Mouse (Mus musculus): ENCODE measurements at regions not wholly inside any gene's neighbourhood (a gene's known extent, or its start where the extent isn't known, plus 50 kb on each side); places are given as distances from the start of the nearest gene placed in this dataset.
"Not testable (repeated sequence)": the region's sequence is repeated elsewhere in the genome, so short reads cannot be mapped to it uniquely, and the experiment has no call there.

GRCm38 (mm10) chr14:53729149-53729548 is 524.8 kb downstream of the Dad1 start:
- 63% methylated on average over 1 of the region's 1 CpGs for WGBS
- H3K27me3 ChIP-seq; H3K4me1 ChIP-seq; H3K9ac ChIP-seq; H3K27ac ChIP-seq; ATAC-seq (ENCODE audit: low FRiP score, low read depth); H3K36me3 ChIP-seq; H3K4me3 ChIP-seq; H3K9me3 ChIP-seq; H3K4me2 ChIP-seq (replicated peaks): not testable (repeated sequence)

DNA sequence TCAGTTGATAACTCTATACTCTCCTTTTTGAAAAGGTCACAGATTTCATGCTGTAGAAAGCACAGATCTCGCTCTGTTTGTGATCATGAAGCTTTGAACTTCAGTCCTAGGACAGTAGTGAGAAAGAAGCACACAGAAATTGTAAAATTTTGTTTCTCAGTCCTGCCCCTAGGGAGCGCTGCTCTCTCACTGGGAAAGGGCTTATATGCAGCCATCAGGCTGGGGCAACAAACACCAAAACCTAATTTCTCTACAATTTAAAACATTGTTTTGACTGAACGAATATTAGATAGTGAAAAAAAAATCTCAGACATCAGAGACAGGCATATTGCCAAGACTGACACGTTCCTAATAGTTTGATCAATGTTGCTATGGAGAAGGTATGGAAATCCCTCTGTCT is 527.0 kb downstream of the Dad1 start:
- H3K4me3 ChIP-seq; H3K4me2 ChIP-seq (replicated peaks); H3K4me1 ChIP-seq; H3K27me3 ChIP-seq; H3K27ac ChIP-seq; ATAC-seq (ENCODE audit: low FRiP score, low read depth); H3K36me3 ChIP-seq; H3K9ac ChIP-seq; H3K9me3 ChIP-seq: not testable (repeated sequence)
- WGBS: 59% methylated on average over 2 of the region's 4 CpGs

GRCm38 (mm10) chr14:53723611-53724010 is 530.3 kb downstream of the Dad1 start:
- not testable (repeated sequence) for H3K4me3 ChIP-seq; H3K9me3 ChIP-seq; H3K27ac ChIP-seq; ATAC-seq (ENCODE audit: low FRiP score, low read depth); H3K4me1 ChIP-seq; H3K4me2 ChIP-seq (replicated peaks); H3K36me3 ChIP-seq; H3K27me3 ChIP-seq; H3K9ac ChIP-seq

DNA sequence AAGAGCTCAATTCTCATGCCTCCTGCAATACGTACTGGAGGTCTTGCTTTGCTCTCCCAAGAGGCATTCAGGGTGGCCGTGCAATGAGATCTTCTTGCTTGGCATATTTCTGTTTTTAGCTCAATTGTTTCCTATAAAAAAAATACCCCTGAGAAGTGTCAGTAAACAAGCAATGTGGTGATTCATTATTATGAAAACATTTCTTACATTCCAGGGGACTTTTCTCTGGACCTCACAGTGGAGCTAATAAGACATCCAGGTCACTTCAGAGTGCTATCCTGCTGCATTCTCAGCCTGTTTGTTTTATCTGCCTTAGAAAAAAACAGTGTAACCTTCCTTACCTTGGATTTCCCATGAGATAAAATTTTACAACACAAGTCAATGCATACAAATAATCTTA is 532.0 kb downstream of the Dad1 start:
- not testable (repeated sequence) for H3K9me3 ChIP-seq; H3K4me3 ChIP-seq; H3K27me3 ChIP-seq; H3K9ac ChIP-seq; H3K27ac ChIP-seq; H3K36me3 ChIP-seq; H3K4me2 ChIP-seq (replicated peaks); H3K4me1 ChIP-seq; ATAC-seq (ENCODE audit: low FRiP score, low read depth)
- 66% methylated on average over 2 of the region's 2 CpGs for whole genome bisulfite sequencing

GRCm38 (mm10) chr14:53709627-53710026 is 544.3 kb downstream of the Dad1 start:
- H3K27me3 ChIP-seq; H3K9me3 ChIP-seq; H3K9ac ChIP-seq; H3K4me1 ChIP-seq; H3K27ac ChIP-seq; H3K4me2 ChIP-seq (replicated peaks); H3K4me3 ChIP-seq; H3K36me3 ChIP-seq; ATAC-seq (ENCODE audit: low FRiP score, low read depth): not testable (repeated sequence)
- WGBS: 10% methylated on average over 3 of the region's 3 CpGs

- H3K9ac ChIP-seq; H3K4me2 ChIP-seq (replicated peaks); H3K36me3 ChIP-seq; ATAC-seq (ENCODE audit: low FRiP score, low read depth); H3K4me3 ChIP-seq; H3K4me1 ChIP-seq; H3K9me3 ChIP-seq; H3K27me3 ChIP-seq; H3K27ac ChIP-seq: not testable (repeated sequence)
- 74% methylated on average over 5 of the region's 5 CpGs for WGBS
These were observed 549.6 kb downstream of the Dad1 start for GRCm38 (mm10) chr14:53704351-53704750.

DNA sequence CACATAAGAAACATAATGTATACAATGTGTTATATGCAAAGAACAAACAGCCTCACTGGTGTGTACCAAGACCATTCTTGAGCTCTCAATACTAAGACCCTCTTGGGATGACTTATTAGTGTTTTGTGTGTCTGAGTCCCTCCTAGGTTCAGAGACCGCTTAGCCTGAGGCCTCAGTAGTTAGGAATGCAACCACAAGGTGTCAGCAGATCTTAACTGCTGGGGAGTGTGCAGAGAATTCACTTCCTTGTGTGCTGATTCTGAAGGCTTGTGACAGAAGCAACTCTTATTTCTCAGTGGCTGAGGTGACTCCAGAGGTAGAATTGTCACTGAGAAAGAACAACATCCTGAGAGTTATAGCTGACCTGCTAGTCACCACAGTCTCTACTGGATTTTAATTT is 550.3 kb downstream of the Dad1 start:
- not testable (repeated sequence) for H3K4me1 ChIP-seq; H3K4me3 ChIP-seq; ATAC-seq (ENCODE audit: low FRiP score, low read depth); H3K9ac ChIP-seq; H3K9me3 ChIP-seq; H3K36me3 ChIP-seq; H3K27me3 ChIP-seq; H3K27ac ChIP-seq; H3K4me2 ChIP-seq (replicated peaks)
- 20% methylated on average over 1 of the region's 1 CpGs for WGBS

- H3K4me3 ChIP-seq; H3K4me1 ChIP-seq; H3K9ac ChIP-seq; ATAC-seq (ENCODE audit: low FRiP score, low read depth); H3K9me3 ChIP-seq; H3K27ac ChIP-seq; H3K36me3 ChIP-seq; H3K27me3 ChIP-seq; H3K4me2 ChIP-seq (replicated peaks): not testable (repeated sequence)
- 72% methylated on average over 4 of the region's 4 CpGs for WGBS
These were observed 569.8 kb downstream of the Dad1 start for GRCm38 (mm10) chr14:53684100-53684499.

GRCm38 (mm10) chr14:53683361-53684015 is 570.4 kb downstream of the Dad1 start:
- not testable (repeated sequence) for H3K9me3 ChIP-seq; ATAC-seq (ENCODE audit: low FRiP score, low read depth); H3K4me1 ChIP-seq; H3K27me3 ChIP-seq; H3K4me3 ChIP-seq; H3K36me3 ChIP-seq; H3K4me2 ChIP-seq (replicated peaks); H3K9ac ChIP-seq; H3K27ac ChIP-seq
- 63% methylated on average over 9 of the region's 9 CpGs for WGBS

GRCm38 (mm10) chr14:53682679-53683078 is 571.2 kb downstream of the Dad1 start:
- not testable (repeated sequence) for H3K9me3 ChIP-seq; H3K9ac ChIP-seq; H3K4me1 ChIP-seq; H3K27ac ChIP-seq; H3K36me3 ChIP-seq; H3K4me2 ChIP-seq (replicated peaks); H3K27me3 ChIP-seq; H3K4me3 ChIP-seq; ATAC-seq (ENCODE audit: low FRiP score, low read depth)
- WGBS: 94% methylated on average over 1 of the region's 1 CpGs

DNA sequence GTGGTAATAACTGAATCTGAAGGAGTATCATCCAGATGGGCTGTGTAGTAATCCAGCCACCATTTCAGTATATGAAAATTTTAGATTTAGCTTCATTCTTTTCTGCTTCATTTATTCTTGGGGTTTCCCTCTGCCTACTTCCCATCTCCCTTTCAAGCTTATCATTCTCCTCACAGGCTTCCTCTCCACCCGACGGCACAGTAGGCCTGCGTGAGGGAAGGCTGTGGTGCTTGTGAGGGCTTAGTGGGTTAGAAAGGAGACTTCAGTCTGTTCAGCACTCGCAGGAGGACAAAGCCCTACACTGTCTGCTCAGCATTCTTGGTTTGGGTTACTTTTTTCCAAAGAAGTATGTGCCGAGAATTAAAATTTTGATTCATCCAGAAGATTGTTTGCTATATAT is 572.6 kb downstream of the Dad1 start:
- H3K9ac ChIP-seq; H3K36me3 ChIP-seq; H3K27ac ChIP-seq; H3K4me2 ChIP-seq (replicated peaks); H3K9me3 ChIP-seq; H3K4me1 ChIP-seq; H3K4me3 ChIP-seq; H3K27me3 ChIP-seq; ATAC-seq (ENCODE audit: low FRiP score, low read depth): not testable (repeated sequence)
- 83% methylated on average over 5 of the region's 5 CpGs for WGBS

GRCm38 (mm10) chr14:53665681-53666080 is 588.2 kb downstream of the Dad1 start:
- H3K4me3 ChIP-seq; ATAC-seq (ENCODE audit: low FRiP score, low read depth): not testable (repeated sequence)
- WGBS: 26% methylated on average over 2 of the region's 2 CpGs

GRCm38 (mm10) chr14:53662700-53663355 is 591.1 kb downstream of the Dad1 start:
- H3K27me3 ChIP-seq; H3K36me3 ChIP-seq; H3K4me1 ChIP-seq; ATAC-seq (ENCODE audit: low FRiP score, low read depth); H3K9ac ChIP-seq; H3K4me2 ChIP-seq (replicated peaks); H3K4me3 ChIP-seq; H3K9me3 ChIP-seq; H3K27ac ChIP-seq: not testable (repeated sequence)
- WGBS: 86% methylated on average over 9 of the region's 9 CpGs

More at GRCm38 (mm10) chr14:53665681-53666080, 588.2 kb downstream of the Dad1 start:
- H3K27ac ChIP-seq; H3K4me2 ChIP-seq (replicated peaks); H3K36me3 ChIP-seq; H3K9me3 ChIP-seq; H3K9ac ChIP-seq; H3K4me1 ChIP-seq; H3K27me3 ChIP-seq: not testable (repeated sequence)

Measured in limb, embryonic 13.5 days (tissue).